Mouse (Mus musculus): ENCODE data around the gene C130050O18Rik.

DNA sequence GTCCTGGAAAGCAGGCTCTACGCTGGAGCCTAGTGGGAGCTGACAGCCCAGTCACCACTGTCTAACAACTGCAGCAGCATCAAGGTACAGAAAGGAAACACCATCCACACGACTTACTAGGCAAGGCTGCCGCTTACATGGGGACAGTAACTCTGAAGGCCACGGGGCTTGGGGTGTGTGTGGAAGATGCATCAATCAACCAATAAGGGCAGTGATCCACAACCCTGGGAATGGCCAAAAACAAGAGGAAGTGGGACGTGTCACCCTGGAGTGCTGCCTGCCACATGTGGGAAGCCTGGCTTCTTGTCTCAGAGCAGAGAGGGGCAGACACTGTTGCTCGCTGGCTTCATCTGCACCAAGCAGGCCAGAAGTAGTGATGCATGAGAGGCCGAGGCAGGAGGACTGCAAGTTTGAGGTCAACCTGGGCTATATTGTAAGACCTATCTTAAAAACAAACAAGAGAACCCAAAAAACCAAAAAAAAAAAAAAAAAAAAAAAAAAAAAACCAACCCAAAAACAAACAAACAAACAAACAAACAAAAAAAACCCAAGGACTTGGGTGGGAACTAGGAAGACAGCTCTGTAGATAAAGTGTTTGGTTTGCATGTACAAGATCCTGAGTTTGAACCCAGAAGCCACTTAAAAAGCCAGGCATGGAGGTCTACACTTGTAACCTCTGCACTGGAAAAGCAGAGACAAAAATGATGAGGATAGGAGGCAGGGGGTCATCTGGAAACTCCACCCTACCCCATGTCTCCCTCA lies 27.8 kb downstream of the C130050O18Rik start:
- TF ChIP-seq CTCF (IDR thresholded peaks at IDR 0.05; ENCODE audit: insufficient read depth, low read length) (no peak), POLR2A (IDR thresholded peaks at IDR 0.05; ENCODE audit: borderline replicate concordance, extremely low read depth, low read depth, low read length) (no peak)

Measured in lung, adult 2 months (tissue).